Mouse (Mus musculus): Measurements from ENCODE around the gene Luc7l3. TPM values are rescaled to one million over a fixed set of nuclear protein-coding genes. Genes with fewer than 3 reads are reported as not detected.
"Not testable (repeated sequence)": the region's sequence is repeated elsewhere in the genome, so short reads cannot be mapped to it uniquely, and the experiment has no call there.

Luc7l3 gene
- polyA plus RNA-seq, 1 experiment from 2014 or later = 126 TPM

DNA sequence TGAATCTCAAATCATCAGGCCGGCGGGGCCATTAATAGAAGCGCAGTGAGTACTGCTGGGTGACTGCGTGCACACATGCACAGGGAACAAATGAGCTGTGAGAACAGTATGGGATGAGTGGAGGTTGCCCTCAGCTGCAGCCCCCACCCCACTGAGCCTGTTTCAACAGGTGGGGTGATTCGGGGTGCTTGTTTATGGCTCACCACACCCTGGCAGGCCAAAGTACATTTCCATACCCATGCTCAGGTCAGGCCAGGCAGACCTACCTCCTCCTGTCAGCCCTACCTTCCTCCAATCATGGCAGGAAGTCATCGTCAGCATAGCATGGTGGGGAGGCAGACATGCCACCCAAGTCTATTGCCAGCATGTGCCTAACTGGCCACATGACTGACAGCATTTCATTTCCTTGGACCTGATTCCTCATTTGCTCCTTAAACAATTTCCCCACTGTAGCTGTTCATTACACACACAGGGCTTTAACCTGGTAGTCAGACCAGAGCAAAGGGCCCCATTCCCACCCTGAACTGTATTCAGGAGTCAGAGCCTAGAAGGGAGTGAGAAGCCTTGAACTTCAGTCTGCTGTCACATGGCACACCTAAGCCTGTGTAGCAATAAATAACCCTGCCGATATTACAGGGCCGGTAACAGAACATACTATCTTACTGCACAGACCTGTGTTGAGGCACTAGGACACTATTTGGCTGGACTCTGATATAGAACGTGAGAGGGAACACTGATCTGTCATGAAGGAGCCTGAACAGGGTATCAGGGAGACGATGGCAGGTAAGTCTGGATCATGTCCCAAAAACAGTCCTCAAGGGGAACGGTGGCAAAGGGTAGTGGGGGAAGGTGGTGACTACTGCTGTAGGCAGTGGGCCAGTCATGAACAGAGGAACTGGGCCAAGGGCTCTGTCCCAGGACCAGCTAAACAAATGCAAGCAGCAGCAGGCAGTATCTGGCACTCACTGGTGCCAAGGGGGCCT lies 40.3 kb downstream of the Luc7l3 start, which contains the start of gene Gm21885:
Gene Gm21885, plus strand, starts transcription at position 675 of the 983 bp plus-strand sequence.
- ATAC-seq (ENCODE audit: low FRiP score, low read depth) = peak; percentile 74; the same call in 1 of the 2 replicates
- Histone ChIP-seq H3K4me2 (no peak within 1 kb of the TSS), H3K9me3 (no peaks in the 10 kb centered on the region), H3K9ac (no peak within 1 kb of the TSS), H3K4me3 (no peak within 1 kb of the TSS), H3K36me3 (peaks cover 4% of the 10 kb centered on the region; the same call in 1 of the 2 replicates), H3K27ac (replicated peaks) (0 out of 2 replicates have a peak within 1 kb of the TSS, but pooled peaks have one; percentile 6), H3K27me3 (no peaks in the 10 kb centered on the region), H3K4me1 (replicated peaks) (peaks cover 10% of the 10 kb centered on the region)
- 80% methylated on average over 11 of the region's 11 CpGs for WGBS

DNA sequence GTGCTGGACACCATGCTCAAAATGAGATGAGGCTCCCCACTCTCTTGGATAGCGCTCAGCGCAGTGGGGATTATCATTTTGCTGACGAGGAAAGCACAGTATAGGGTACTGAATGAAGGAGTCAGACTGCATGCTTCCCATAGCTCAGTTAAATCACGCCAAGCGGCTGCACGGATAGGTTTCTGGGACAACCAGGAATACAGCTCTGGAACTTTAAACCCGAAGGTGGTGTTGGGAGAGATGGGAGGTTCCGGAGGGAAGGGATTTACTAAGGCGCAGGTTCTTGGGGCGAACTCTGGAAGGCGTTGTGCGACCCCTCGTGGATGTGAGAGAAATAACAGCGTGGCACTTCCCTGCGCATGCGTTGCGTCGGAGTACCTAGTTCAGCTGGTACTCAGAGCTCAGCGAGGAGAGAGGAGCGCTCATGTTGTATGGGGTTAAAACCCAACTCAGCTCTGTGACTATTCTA lies 44.9 kb downstream of the Luc7l3 start:
- Histone ChIP-seq H3K9ac (peak overlapping the region; percentile 34), H3K4me2 (peak overlapping the region; percentile 58), H3K4me1 (replicated peaks) (peaks cover 13% of the 10 kb centered on the region), H3K36me3 (no peaks in the 10 kb centered on the region), H3K9me3 (no peaks in the 10 kb centered on the region), H3K27ac (replicated peaks) (peak overlapping the region; percentile 21; the same call in 1 of the 2 replicates), H3K4me3 (peak overlapping the region; percentile 30), H3K27me3 (no peaks in the 10 kb centered on the region)
- ATAC-seq (ENCODE audit: low FRiP score, low read depth) = peak; percentile 87
- 5% methylated on average over 20 of the region's 20 CpGs for WGBS

DNA sequence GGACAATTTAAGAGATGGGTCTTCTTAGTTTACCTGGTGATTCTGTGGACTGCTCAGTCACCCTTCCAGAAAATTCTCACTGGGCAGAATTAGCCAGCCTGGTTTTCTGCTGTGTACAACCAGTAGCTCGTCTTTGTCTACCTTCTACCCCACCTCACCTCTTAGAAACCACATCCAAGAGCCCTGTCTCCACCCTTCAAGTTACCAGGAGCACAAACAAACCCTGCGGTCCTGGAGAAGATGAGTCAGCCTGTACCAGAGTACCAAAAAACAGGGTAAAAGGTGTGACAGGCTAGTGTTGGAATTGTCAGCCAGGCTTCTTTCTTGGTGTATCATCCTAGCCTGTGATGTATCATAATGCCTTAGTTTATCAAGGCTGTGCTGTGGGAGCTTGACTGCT lies 46.1 kb downstream of the Luc7l3 start:
- H3K36me3 ChIP-seq = no peaks in the 10 kb centered on the region
- no peak overlapping the region for H3K27ac ChIP-seq (replicated peaks)
- H3K27me3 ChIP-seq = no peaks in the 10 kb centered on the region
- no peaks in the 10 kb centered on the region for H3K9me3 ChIP-seq
- no peak for ATAC-seq (ENCODE audit: low FRiP score, low read depth)
- H3K4me3 ChIP-seq = no peak overlapping the region
- H3K9ac ChIP-seq = no peak overlapping the region
- H3K4me2 ChIP-seq = no peak overlapping the region
- 88% methylated on average over 2 of the region's 2 CpGs for WGBS
- peaks cover 13% of the 10 kb centered on the region for H3K4me1 ChIP-seq (replicated peaks)

DNA sequence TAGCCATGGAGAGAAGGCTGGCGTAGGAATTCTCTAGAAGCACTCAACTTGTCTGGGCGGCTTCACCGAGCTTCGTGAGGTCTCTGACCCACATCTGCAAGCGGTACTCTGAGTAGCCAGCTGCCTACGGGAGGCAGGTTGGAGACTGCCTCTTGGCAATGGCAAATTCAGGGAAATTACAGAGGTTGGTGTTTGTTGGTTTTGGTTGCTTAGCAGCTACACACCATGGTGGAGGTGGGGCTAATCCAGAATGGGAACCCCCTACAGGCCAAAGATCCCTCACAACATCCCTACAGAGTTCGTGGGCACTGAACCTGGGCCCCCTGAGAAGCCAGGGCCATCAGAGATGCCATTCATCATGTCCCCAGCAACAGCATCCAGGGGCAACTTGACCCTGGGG lies 46.6 kb downstream of the Luc7l3 start:
- Histone ChIP-seq H3K4me3 (no peak overlapping the region), H3K27ac (replicated peaks) (no peak overlapping the region), H3K4me1 (replicated peaks) (peaks cover 13% of the 10 kb centered on the region), H3K27me3 (no peaks in the 10 kb centered on the region), H3K9ac (no peak overlapping the region), H3K9me3 (no peaks in the 10 kb centered on the region), H3K36me3 (no peaks in the 10 kb centered on the region), H3K4me2 (no peak overlapping the region)
- ATAC-seq (ENCODE audit: low FRiP score, low read depth) = no peak
- WGBS = 83% methylated on average over 7 of the region's 7 CpGs

DNA sequence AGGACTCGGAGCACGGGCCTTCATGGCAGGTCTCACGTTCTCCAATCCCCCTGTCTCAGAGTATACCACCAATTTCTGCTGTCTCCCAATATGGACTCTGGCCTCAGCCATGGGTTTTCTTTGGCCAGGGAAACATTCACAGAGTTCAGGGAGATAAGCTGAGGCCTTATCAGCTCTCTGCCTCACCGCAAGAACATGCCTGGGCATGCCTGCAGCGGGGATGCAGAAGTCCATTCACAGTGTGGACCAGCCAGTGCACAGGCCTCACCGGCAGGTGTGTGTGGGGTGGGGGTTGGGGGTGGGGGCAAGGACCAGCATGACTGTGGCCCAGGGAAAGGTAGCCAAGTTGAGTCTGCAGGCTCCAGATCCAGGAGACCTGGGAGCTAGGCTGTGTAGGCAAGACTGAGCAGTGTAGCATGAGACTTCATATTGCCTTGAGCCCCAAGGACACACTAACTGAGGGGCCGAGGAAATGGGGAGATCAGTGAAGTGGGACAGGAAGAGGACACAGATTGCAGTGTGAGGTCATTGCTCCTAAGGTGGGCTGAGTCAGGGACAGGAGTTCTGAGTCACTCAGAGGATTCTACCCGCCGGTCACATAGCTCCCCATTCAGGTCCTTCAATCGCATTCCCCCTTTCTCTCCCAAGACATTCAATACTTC lies 47.5 kb downstream of the Luc7l3 start:
- 91% methylated on average over 10 of the region's 10 CpGs for WGBS
- no peaks in the 10 kb centered on the region for H3K9me3 ChIP-seq
- H3K4me3 ChIP-seq = no peak overlapping the region
- no peak overlapping the region for H3K9ac ChIP-seq
- H3K27ac ChIP-seq (replicated peaks) = no peak overlapping the region
- H3K27me3 ChIP-seq = no peaks in the 10 kb centered on the region
- H3K4me1 ChIP-seq (replicated peaks) = peaks cover 13% of the 10 kb centered on the region
- no peak overlapping the region for H3K4me2 ChIP-seq
- no peak for ATAC-seq (ENCODE audit: low FRiP score, low read depth)
- no peaks in the 10 kb centered on the region for H3K36me3 ChIP-seq

DNA sequence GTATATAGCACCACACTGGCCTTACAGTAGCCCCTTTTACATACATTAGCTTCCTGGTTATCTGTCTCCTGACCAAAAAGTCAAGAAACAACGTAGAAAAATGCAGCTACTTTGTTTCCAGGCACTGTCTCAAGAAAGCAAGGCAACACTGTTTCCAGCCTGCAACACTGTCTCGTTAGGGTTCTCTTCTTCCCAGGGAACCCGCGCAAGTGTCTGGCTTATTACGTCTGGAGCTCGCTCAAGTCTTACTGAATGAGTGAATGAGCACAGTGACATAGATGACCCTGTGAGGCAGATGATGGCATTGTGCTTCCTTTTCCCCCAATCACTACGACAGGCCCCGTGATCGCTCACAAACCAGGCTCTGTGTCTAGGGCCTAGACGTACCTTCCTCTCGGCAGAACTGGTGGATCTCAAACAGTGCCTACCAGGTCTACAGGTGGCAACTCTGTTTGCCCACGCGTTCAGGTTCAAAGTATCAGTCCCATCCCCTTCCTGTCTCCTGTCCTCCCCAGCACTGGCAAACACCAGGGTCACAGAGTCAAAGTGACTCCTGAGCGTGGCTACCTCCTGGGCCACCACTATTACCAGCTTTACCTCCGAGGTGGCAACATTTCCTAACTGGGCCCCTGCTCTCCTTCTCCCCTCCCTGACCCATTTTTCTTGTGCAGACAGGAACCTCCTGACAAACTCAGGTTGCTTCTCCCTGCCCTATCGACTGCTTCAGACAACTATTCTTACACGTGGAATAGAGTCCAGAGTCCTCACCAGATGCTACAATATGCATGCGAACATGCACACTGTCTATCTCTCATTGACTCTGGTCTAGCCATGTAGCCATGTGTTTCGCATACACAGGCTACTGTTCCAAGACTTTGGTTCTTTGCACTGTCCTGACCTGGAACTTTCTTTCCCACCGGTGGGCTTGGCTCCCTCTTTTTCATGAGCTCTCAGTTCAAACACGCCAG lies 48.5 kb downstream of the Luc7l3 start:
- H3K27me3 ChIP-seq = no peaks in the 10 kb centered on the region
- ATAC-seq (ENCODE audit: low FRiP score, low read depth) = no peak
- WGBS = 89% methylated on average over 21 of the region's 21 CpGs
- no peak overlapping the region for H3K4me2 ChIP-seq
- peaks cover 13% of the 10 kb centered on the region for H3K4me1 ChIP-seq (replicated peaks)
- no peak overlapping the region for H3K4me3 ChIP-seq
- H3K9ac ChIP-seq = no peak overlapping the region
- no peak overlapping the region for H3K27ac ChIP-seq (replicated peaks)
- H3K9me3 ChIP-seq = no peaks in the 10 kb centered on the region
- no peaks in the 10 kb centered on the region for H3K36me3 ChIP-seq

DNA sequence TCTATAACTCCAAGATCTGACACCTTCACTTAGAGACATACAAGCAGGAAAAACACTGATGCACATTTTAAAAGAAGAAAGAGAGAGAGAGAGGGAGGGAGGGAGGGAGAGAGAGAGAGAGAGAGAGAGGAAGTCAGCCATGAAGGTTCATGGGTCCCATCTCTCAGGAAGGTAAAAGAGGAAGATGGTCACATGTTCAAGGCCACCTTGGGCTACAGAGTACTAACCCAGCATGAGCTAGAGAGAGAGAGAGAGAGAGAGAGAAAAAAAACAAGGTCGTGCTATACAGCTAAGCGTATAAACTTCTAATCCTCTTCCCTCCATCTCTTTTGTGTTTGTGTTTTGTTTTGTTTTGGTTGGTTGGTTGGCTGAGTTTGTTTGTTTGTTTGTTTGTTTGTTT lies 50.8 kb downstream of the Luc7l3 start:
- ATAC-seq (ENCODE audit: low FRiP score, low read depth) = no peak
- WGBS = 96% methylated on average over 2 of the region's 2 CpGs

DNA sequence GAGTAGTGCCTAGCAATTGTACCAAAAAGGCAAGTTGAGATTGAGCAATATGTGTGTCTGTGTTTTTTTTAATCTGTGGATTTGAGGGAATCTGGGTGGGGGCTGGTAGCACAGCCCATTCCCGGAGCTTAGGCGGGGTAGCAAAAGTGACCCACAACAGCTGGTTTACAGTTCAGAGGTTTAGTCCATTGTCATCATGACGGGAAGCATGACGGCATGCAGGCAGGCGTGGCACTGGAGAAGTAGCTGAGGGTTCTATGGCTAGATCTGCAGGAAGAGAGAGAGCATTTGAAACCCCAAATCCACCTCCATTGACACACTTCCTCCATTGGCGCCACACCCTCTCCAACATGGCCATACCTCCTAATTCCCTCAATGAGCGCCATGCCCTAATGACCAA lies 51.9 kb downstream of the Luc7l3 start:
- H3K4me1 ChIP-seq (replicated peaks) = peaks cover 5% of the 10 kb centered on the region; the same call in 1 of the 2 replicates
- no peak overlapping the region for H3K27ac ChIP-seq (replicated peaks)
- H3K9me3 ChIP-seq = no peaks in the 10 kb centered on the region
- no peak overlapping the region for H3K4me3 ChIP-seq
- no peak for ATAC-seq (ENCODE audit: low FRiP score, low read depth)
- no peaks in the 10 kb centered on the region for H3K27me3 ChIP-seq
- 95% methylated on average over 7 of the region's 7 CpGs for WGBS
- no peaks in the 10 kb centered on the region for H3K36me3 ChIP-seq
- H3K9ac ChIP-seq = no peak overlapping the region
- no peak overlapping the region for H3K4me2 ChIP-seq

More for the DNA sequence above, 50.8 kb downstream of the Luc7l3 start:
- H3K4me1 ChIP-seq (replicated peaks) = no peaks in the 10 kb centered on the region; the same call in 1 of the 2 replicates
- no peak overlapping the region for H3K4me2 ChIP-seq
- H3K9ac ChIP-seq = no peak overlapping the region
- no peaks in the 10 kb centered on the region for H3K36me3 ChIP-seq
- no peak overlapping the region for H3K27ac ChIP-seq (replicated peaks)
- no peaks in the 10 kb centered on the region for H3K9me3 ChIP-seq
- H3K4me3 ChIP-seq = no peak overlapping the region
- no peaks in the 10 kb centered on the region for H3K27me3 ChIP-seq

DNA sequence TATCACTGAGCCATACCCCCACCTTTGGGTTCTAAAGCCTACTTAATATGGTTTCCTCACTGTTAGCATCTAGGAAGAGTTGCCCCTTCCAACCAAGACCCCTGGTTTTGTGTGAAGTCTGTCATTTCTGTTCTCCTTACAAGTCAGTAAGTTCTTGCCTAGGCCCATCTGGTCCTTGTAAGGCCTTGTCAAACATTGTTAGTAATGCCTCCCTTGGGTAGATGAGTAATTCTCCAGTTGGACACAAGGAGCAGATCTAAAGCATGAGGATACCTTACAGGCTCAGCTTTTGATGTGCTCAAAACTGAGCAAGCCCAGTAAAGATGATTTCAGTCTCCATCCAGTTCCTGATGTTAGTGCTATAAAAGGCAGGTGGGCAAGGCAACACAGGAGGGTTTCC lies 53.0 kb downstream of the Luc7l3 start:
- Histone ChIP-seq H3K4me1 (replicated peaks) (peaks cover 5% of the 10 kb centered on the region; the same call in 1 of the 2 replicates), H3K4me3 (no peak overlapping the region), H3K27ac (replicated peaks) (no peak overlapping the region), H3K4me2 (no peak overlapping the region), H3K9ac (no peak overlapping the region), H3K36me3 (no peaks in the 10 kb centered on the region), H3K9me3 (no peaks in the 10 kb centered on the region), H3K27me3 (no peaks in the 10 kb centered on the region)
- no peak for ATAC-seq (ENCODE audit: low FRiP score, low read depth)

DNA sequence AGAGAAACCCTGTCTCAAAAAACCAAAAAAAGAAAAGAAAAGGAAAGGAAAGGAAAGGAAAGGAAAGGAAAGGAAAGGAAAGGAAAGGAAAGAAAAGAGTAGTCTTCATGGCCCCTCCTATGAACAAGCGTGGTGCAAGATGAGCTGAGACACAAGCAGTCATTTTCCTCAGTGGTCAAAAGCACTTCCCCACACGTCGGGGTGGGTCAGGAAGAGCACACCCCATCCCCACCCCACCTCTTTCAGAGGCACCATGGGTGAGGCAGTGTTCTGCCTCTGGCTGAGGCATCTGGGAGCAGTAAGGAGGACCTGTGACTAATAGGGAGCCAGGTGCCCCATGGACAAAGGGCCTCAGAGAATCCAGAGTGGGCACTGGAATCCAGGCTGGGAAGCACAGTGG lies 55.6 kb downstream of the Luc7l3 start:
- 85% methylated on average over 3 of the region's 3 CpGs for WGBS
- not testable (repeated sequence) for H3K4me3 ChIP-seq; ATAC-seq (ENCODE audit: low FRiP score, low read depth)

DNA sequence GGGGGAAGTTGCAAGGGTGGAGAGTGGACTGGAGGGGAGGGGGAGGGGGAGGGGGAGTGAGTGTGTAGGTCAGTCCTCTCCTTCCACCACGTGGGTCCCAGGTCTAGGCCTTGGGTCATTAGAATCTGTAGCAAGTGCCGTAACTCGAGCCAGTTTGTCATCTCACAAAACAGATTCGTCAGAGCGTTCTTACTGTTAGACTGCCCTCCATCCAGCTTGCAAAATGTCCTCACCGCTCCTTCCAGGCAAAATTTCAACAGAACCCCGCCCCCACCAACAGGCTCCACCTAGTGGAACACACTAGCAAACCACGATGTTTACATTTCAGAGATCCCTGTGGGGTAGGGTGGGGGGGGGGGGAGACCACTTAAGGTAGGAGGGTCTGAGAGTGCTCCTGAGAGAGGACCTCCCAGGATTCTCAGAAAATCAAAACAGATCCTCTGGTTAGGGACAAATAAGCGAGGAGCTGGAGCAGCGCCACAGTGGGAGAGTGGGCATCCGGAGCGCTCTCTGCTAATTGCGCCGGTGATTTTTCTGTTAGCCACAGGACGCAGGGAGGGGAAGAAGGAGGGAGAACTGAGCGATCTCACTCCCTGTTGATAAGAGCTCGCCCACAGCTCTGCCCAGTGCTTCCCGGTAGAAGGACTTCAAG lies 56.5 kb downstream of the Luc7l3 start:
- Histone ChIP-seq H3K9ac (0 out of 2 replicates have a peak overlapping the region, but pooled peaks have one; percentile 2), H3K9me3 (no peaks in the 10 kb centered on the region), H3K4me1 (replicated peaks) (peaks cover 5% of the 10 kb centered on the region; the same call in 1 of the 2 replicates), H3K27ac (replicated peaks) (no peak overlapping the region), H3K36me3 (no peaks in the 10 kb centered on the region), H3K4me2 (peak overlapping the region; percentile 55), H3K27me3 (no peaks in the 10 kb centered on the region), H3K4me3 (peak overlapping the region; percentile 28)
- WGBS = under 1% methylated on average over 18 of the region's 18 CpGs
- peak; percentile 67; the same call in 1 of the 2 replicates for ATAC-seq (ENCODE audit: low FRiP score, low read depth)

More for the DNA sequence above, 55.6 kb downstream of the Luc7l3 start:
- H3K27me3 ChIP-seq; H3K27ac ChIP-seq (replicated peaks); H3K9me3 ChIP-seq; H3K9ac ChIP-seq; H3K4me1 ChIP-seq (replicated peaks); H3K4me2 ChIP-seq; H3K36me3 ChIP-seq: not testable (repeated sequence)

Measured in hindbrain, embryonic 15.5 days (tissue).